Mouse (Mus musculus) testis, postnatal 14 days (tissue): ENCODE measurements at regions not wholly inside any gene's neighbourhood (a gene's known extent, or its start where the extent isn't known, plus 50 kb on each side); places are given as distances from the start of the nearest gene placed in this dataset.
"Not testable (repeated sequence)": the region's sequence is repeated elsewhere in the genome, so short reads cannot be mapped to it uniquely, and the experiment has no call there.

Experiments
- DNase-seq: peaks from one replicate; pipeline ENCODE4 v3.0.0; 2021; ENCODE audit warnings: low spot score

DNA sequence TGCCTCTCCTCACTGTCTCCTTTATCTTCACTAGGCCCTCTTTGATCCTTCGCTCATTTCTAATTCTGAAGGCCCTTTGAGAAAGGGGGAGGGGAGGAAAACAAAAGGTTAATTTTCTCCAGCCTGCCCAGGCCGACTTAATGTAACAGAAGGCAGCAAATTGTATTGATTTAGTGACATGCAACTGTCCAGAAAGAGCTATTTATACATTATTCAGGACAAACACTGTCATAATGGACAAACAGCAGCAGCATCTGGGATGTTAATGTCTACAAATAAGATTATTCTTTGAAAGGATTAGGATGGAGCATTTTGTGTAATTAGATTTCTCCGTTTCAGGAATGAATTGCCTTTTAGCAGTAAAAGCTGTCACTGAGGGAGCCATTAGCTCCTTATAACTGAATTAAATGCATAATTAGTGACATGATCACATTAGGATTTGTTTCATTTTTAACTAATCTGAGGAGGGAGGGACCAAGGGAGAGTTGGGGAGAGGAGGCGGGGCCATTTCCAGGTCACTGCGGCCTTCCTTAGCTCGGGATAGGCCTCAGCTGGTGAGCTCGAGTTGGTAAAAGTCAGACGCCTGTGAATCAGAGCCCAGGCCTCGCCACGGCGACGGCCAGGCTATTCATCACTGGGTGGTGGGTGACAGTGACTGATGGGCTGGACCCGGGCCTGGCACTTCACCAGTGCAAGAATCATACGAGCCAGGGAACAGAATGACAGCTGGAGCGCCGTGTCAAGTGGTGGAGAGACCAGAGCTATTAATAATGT is 167.7 kb downstream of the Nkx6-1 start:
- no peak for DNase-seq

DNA sequence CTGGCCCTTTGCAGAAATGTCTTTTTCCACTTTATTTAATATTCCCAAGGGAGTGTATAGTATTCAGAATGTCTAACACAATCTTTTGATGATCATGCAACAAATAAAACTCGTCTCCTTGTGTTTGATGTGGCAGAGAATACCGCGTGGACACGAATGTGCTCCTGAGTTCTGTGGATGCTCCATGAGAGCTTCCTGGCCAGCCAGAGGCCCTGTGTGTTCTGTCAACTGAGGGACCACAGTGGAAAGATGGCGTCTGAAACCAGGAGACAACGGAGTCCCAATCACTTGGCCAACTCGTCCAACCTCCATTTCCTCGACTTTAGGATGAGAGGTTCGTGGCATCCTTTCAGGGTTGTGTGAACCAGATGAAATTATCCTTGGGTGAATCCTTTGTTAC is 168.6 kb downstream of the Nkx6-1 start:
- DNase-seq, result no peak

DNA sequence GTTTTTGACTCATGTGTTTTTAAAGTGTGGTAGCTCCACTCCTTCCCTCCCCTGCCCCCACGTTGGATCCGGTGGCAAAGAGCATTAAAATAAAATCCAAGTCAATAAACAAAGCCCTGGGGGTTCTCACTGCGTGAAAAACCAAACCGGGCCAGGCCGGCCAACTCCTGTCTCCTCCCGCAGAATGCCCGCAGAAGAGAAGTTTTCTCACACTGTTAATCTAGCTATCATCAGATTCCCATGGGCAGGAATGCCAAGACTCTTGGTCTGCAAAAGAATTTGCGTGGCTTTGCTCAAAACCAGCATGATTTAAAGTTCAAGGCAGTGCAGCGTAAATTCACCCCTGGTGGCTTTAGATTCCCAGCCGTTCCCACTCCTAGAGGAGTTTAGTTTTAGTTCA is 219.0 kb downstream of the Nkx6-1 start:
- DNase-seq, result no peak

GRCm38 (mm10) chr5:101441782-101442181 is 223.0 kb downstream of the Nkx6-1 start:
- DNase-seq, result no peak

DNA sequence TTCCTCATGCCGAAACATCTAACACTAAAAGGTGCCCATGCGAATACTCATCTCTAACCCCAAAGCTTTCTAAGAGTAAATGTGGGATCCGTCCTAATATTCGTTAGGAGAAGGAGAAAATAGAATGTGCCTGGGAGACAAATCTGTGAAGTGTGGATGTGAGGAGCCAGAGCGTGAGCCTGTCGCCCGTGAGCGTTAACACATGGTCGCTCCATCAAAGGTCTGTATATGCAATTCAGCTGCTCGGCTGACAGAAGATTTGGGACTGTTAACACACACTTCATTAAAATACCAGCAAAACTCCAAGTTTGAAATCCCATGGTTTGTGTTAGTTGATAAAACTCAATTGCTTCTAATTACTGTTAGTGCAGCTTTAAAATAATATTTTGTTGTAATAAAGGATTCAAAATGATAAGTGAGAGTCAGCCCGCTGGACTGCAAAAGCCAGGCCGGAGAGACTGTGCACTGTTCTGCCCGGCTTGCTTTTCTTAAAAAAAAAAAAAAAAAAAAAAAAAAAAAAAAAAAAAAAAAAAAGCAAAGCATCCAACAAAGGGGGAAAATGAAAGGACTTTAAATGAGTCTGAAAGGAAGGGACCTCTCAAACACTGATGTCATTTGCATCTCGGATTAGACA is 227.0 kb downstream of the Nkx6-1 start:
- DNase-seq, result no peak

- DNase-seq, result no peak
Measured at GRCm38 (mm10) chr5:101426067-101426771, 238.6 kb downstream of the Nkx6-1 start.

DNA sequence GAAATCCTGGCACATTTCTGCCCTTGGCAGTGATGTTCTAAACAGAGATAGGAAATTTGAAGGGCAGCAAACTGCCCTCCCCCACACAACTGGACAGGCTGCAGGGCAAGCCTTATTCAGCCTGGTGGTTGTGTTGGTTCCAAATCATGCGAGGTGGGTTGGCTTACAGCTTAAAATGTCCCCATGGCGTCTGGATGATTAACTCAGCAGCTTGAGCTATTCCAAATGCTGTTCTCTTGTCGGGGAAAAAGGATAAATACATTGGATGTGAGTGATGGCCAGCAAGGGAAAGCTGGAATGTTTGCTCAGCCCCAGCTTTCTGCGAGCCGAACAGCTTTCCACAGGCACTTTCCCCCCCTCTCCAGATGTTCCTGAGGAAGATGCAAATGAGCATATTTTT is 280.5 kb downstream of the Nkx6-1 start:
- no peak for DNase-seq

DNA sequence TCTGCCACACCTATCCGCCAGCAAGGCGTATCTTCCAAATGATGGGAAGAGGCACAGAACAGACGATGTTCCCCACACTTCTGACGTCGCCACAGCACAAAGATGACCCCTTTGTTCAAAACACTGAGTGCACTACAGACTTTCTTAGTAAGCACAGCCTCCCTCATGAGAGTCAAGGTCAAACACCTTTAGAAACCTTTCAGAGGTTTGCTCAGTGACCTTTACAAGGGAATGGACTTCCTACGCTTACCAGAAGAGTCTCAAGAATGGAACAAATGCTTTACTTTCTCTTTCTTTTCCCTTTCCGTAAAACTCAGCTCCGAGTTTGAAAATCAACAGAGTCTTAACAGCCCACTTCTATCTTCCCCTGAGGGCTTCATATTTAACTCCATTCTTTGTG is 283.4 kb downstream of the Nkx6-1 start:
- DNase-seq, result no peak

- DNase-seq, result no peak
Measured at GRCm38 (mm10) chr5:101376657-101377056, 288.1 kb downstream of the Nkx6-1 start.

GRCm38 (mm10) chr5:101374129-101374528 is 290.7 kb downstream of the Nkx6-1 start:
- no peak for DNase-seq

- no peak for DNase-seq
Measured at GRCm38 (mm10) chr5:101372204-101372603, 292.6 kb downstream of the Nkx6-1 start.

DNA sequence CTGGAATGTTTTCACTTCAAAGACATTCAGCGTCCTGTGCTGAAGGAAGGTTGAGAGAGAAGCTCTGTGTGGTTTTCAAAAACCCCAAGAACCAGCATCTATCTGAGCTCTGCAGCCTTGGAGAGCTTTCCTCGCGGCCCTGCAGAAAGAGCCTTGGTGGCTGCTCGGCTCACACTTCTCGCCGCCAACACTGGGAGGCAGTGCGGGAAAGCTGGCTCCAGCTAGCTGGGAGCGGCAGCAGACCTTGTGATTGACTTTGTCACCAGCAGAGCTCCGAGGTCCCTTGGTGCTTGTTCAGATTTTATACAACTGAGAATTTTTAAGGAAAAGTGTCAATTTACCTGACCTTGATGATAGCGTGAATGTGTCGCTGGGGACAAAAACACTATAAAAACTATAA is 299.4 kb downstream of the Nkx6-1 start:
- peak; percentile 12 for DNase-seq

DNA sequence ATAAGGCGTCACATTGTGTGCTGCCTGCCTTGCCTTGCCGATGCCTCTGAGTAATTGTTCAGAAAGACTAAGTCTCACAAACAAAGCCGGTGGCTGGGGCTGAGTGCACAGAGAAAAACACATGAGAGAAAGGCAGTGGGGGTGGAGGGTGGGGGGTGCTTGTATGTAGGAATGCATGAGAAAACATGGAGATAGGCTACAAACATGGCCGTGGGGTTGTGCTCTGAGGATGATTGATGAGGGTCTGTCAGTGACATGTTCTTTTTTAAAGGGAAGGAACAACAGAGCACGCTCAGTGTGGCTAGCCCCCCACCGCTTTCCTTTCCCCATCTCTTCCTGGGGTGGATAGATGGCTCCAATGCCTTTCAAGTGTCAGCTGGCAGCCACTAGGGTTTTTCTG is 304.8 kb downstream of the Nkx6-1 start:
- DNase-seq, result no peak

DNA sequence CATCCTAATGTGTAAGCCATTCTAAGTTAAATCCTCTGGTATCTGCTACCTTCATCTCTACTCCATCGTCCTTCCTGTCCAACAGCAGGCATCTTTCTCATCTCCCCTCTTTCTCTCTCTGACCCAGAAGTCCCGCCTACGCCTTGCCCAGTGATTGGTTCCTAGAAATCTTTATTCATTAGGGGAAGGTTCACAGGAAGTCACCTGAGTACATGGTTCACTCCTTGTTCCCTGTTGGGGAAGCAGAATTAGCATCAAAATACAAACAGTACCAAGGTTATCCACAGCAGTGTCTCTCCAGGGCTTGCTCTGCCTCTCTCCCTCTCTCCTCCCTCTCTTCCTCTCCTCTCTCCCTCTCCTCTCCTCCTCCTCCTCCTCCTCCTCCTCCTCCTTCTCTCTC is 319.4 kb downstream of the Nkx6-1 start:
- no peak for DNase-seq

DNA sequence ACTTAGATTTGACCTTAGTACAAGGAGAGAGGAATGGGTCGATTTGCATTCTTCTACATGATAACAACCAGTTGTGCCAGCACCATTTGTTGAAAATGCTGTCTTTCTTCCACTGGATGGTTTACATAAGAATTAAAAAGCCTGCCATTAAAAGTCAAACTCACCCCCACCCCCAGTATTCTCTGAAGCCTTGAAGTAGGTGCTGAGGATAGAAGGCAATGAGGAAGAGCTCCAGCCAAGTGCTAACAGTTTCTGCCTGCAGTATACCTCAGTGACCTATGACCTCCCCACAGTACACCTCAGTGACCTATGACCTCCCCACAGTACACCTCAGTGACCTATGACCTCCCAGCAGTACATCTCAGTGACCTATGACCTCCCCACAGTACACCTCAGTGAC is 328.4 kb downstream of the Nkx6-1 start:
- DNase-seq, result not testable (repeated sequence)

DNA sequence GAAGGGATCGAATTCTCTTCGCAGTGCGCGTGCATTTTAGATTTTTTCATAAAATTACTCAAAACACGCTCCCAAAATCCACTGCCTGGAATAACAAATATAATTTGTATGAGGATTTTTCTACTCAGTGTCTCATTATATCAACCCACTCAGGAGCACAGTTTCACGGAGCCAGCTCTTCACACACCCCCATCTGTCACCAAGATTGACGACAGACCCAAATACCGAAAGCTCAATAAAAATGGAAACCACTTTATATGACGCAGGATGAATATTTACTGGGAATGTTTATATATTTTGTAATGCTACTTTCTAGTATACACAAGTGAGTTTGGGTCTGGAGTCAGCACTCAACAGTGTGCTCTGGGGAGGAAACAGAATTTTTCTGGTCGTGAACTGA is 333.0 kb downstream of the Nkx6-1 start:
- DNase-seq, result no peak

DNA sequence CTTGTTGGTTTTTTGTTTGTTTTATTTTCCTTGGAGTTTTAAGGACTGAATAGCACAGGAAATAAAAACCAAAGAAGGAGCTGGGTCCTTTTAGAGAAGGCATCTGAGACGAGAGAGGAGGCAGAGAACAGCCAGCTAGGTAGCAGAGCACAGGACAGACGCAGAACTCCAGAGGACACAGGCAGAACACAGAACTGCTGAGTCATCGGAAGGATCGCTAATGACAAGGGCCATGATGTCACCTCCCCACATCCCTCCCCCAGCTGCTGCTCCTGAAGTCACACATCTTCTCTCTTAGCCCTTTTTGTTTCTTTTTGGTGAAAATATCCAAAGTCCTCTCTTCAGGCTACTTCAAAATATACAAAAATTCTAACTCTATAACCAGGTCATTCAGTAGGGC is 338.7 kb downstream of the Nkx6-1 start:
- no peak for DNase-seq

DNA sequence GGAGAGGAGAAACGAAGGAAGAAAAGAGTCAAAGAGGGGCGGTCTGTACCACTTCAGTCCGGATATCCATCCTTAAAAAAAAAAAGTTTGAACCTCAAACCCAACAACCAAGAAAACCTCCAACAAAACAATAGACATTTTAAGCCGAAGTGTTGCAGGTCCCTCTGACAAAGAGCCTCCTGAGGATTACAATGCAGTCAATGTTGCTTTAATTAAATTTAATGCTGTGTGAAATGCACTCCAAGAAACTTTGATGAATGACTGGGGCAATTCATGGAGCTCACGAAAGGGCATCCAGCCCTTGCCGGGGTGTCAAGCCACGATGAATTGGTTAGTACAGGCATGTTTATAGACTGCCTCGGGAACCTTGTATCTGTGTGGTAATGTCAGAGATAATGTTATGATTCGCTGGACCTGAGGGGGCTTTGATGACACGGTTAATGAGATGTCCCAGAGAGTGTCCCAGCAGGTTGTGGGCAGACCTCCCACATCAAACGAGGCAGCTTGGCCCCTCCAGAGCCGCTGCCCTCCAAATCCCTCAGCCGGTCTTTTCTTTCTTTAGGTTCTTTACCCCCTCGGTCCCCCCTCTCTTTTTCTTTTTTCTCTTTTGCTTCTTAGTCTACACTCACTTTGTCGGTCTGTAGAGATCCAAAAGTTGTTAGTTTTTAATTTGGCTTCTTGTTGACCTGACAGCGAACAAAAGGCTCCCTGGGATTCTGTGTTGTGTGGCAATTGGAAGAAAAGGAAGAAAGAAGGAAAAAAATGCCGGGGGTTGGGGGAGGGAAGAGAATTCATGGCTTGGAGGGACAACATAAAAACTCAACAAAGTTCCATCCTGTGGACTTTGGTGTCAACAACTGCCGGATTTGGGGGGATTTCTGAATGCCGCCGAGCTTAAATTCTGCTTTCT is 341.5 kb downstream of the Nkx6-1 start:
- DNase-seq, result no peak

- DNase-seq, result no peak
Measured at GRCm38 (mm10) chr5:101299986-101300385, 364.8 kb downstream of the Nkx6-1 start.

DNA sequence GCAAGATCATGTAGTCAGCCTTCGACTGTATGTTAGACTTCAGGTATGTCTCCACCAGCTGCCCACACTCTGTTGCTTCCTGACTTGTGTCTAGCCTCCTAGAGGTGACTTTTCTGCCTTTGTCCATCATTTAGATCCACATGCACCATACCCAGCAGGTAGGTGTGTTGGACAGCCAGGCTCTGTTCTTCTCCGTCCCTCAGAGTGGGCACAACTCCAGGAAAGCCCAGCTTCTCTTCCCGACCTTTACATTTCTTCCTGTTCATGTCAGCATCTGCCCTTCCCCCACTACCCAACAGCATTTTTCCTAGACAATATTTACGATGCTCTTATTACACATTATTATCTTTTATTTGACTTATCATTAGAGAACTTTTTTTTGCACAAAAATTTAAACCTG is 366.4 kb downstream of the Nkx6-1 start:
- DNase-seq, result no peak

DNA sequence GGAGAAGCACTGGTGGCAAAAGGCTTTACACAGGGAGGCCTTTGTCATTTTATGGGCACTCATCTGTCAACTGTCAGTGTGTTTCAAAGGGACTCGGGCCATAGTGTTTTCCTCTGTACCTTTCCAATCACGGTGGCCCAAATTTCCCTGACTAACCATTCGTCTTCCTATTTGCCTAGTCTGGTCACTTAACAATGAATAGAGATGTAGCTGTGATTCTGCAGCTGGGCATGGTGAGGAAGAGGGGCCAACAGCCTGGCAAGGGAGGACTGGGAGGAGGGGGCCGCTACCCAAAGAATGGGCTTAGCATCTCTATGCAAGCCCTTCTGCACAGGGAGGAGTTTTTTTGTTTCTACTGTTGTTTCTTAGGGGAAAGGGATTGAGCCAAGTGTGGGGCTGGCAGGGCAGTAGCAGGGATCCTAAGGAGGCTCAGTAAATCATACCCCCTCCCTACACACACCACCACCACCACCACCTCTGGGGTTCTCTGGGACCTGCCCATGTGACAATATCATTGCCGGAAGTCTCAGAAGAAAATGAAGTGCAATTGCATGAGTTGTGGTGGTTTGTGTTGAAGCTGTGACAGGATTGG is 367.2 kb downstream of the Nkx6-1 start:
- no peak for DNase-seq

DNA sequence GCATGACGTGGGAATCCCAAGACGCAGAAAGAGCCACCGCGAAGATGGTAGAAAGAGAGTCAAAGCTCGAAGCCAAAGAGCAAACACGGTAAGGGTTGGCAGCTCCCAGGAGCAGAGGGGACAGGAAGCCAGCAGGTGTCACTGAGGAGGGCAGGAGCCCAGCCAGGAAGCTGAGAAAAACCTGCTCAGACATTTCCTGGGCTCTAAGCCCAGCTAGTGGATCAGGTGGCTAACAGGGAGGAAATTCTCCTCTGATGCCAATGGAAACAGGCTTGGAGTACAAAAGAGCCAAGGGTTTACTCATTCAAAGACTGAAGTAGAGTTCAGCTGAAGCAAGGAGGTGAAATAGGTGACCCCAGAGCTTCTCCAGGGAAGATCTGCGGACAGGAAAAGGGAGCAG is 368.9 kb downstream of the Nkx6-1 start:
- no peak for DNase-seq
